Mouse (Mus musculus) hindbrain, postnatal 0 days (tissue): Measurements from ENCODE around the gene Osmr. TPM values are rescaled to one million over a fixed set of nuclear protein-coding genes. Genes with fewer than 3 reads are reported as not detected.

Experiments used
- ATAC-seq: fragments of 200-750 bp; cut with Nextera tagmentation; 2 replicates; pipeline ENCODE4 v1.8.0; 2017; ENCODE audit warnings: mild to moderate bottlenecking, moderate TSS enrichment, moderate library complexity
- DNase-seq: peaks from one replicate; pipeline ENCODE4 v3.0.0-alpha.2; 2015; ENCODE audit warnings: low spot score
- H3K27ac ChIP-seq: fragments of 300-500 bp; sonication (generic); 2 replicates; pipeline ENCODE4 v1.5.1; 2014; ENCODE audit warnings: mild to moderate bottlenecking
- H3K27me3 ChIP-seq: fragments of 300-500 bp; sonication (generic); 2 replicates; pipeline ENCODE4 v1.6.1; 2014; ENCODE audit warnings: low read length, mixed read lengths; ENCODE audit not compliant: insufficient read depth
- H3K36me3 ChIP-seq: fragments of 300-500 bp; sonication (generic); 2 replicates; pipeline ENCODE4 v1.6.1; 2014; ENCODE audit warnings: low read length, mixed read lengths; ENCODE audit not compliant: insufficient read depth
- H3K4me1 ChIP-seq: fragments of 300-500 bp; sonication (generic); 2 replicates; pipeline ENCODE4 v1.6.1; 2014; ENCODE audit warnings: antibody characterized with exemption, low read length, mixed read lengths; ENCODE audit not compliant: insufficient read depth
- H3K4me2 ChIP-seq: fragments of 300-500 bp; sonication (generic); 2 replicates; pipeline ENCODE4 v1.6.1; 2014; ENCODE audit warnings: low read depth, mild to moderate bottlenecking, low read length, moderate library complexity, mixed read lengths
- H3K4me3 ChIP-seq: fragments of 300-500 bp; sonication (generic); 2 replicates; pipeline ENCODE4 v1.5.1; 2014; ENCODE audit warnings: low read length
- H3K9ac ChIP-seq: fragments of 300-500 bp; sonication (generic); replicated peaks from 2 replicates; pipeline ENCODE4 v1.6.1; 2014; ENCODE audit warnings: mild to moderate bottlenecking, low read length, moderate library complexity, mixed read lengths
- H3K9me3 ChIP-seq: fragments of 300-500 bp; sonication (generic); 2 replicates; pipeline ENCODE4 v1.6.1; 2016; ENCODE audit warnings: low read length, mixed read lengths
- CTCF ChIP-seq: IDR thresholded peaks from 2 replicates; pipeline ENCODE4 v1.5.1; 2016; ENCODE audit warnings: antibody characterized with exemption, control low read depth, low read depth
- WGBS: fragments of 180-500 bp; shearing (Covaris S2); extraction: QIAGEN DNeasy Blood & Tissue Kit; methylation state at CpG from one replicate; pipeline ENCODE4 v1.1.7; 2014; 5-methylcytosine and 5-hydroxymethylcytosine counted together
- polyA plus RNA-seq: library from polyadenylated mRNA; unstranded; fragments of >200 nt; fragmentation: Nextera tagmentation; extraction: Ambion mirVana; gene quantifications from 2 replicates; pipeline ENCODE4 v1.2.1, GENCODE M21; 2015
- total RNA-seq: library from RNA; depleted of rRNA; stranded (reverse); fragments of >200 nt; gene quantifications from 2 replicates; pipeline ENCODE4 v1.2.3, GENCODE M21; 2014

The Osmr gene
- total and polyA plus RNA-seq, 2 experiments from 2014 or later: 2.4 to 2.7 TPM

DNA sequence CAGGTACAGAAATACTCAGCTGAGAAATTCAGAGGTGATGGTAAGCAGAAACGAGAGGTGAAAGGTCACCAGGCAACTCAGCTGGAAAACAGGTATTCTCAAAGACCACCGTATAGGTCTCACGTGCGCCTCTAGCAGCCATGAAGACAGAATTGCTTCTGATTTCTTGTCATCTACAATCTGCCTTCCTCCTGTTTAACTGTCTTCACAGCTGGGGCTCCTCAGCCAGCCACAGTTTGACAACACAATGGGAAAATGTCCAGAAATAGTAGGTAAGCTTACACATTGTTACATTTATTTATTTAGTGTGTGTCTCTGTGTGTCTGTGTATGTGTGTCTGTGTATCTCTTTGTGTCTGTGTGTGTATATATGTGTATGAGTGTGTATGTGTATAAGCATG lies 12.6 kb downstream of the Osmr start:
- no peak overlapping the region for H3K4me3 ChIP-seq
- H3K4me2 ChIP-seq: no peak overlapping the region
- ATAC-seq: no peak
- H3K9ac ChIP-seq: no peak overlapping the region
- H3K36me3 ChIP-seq: no peaks in the 10 kb centered on the region
- 83% methylated on average over 4 of the region's 4 CpGs for WGBS
- H3K27ac ChIP-seq: no peak overlapping the region
- H3K27me3 ChIP-seq: no peaks in the 10 kb centered on the region
- no peaks in the 10 kb centered on the region for H3K4me1 ChIP-seq
- no peak for DNase-seq
- TF ChIP-seq CTCF: no peak
- no peaks in the 10 kb centered on the region for H3K9me3 ChIP-seq

DNA sequence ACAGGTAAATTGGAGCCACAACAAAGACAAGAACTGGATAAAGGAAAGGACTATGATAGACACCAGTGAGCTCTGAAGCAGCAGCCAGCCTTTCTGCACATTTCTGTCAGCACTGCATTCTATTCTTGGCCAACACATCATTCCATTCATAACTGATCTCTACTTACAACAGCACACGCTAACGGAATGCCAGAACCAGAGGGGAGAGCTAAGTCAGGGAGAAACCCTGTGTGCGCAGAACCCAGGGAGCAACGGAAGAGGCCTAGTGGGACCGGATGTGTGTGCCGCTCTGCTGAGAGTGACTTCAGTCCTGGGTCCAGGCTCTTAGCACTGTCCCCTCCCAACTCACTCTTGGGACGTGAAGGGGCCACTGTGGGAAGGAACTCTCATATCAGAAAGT lies 13.2 kb downstream of the Osmr start:
- Histone ChIP-seq H3K27me3 (no peaks in the 10 kb centered on the region), H3K4me2 (no peak overlapping the region), H3K4me3 (no peak overlapping the region), H3K9me3 (no peaks in the 10 kb centered on the region), H3K4me1 (no peaks in the 10 kb centered on the region), H3K27ac (no peak overlapping the region), H3K36me3 (no peaks in the 10 kb centered on the region), H3K9ac (no peak overlapping the region)
- no peak for DNase-seq
- ATAC-seq: no peak
- 81% methylated on average over 7 of the region's 7 CpGs for WGBS
- no peak for TF ChIP-seq CTCF

DNA sequence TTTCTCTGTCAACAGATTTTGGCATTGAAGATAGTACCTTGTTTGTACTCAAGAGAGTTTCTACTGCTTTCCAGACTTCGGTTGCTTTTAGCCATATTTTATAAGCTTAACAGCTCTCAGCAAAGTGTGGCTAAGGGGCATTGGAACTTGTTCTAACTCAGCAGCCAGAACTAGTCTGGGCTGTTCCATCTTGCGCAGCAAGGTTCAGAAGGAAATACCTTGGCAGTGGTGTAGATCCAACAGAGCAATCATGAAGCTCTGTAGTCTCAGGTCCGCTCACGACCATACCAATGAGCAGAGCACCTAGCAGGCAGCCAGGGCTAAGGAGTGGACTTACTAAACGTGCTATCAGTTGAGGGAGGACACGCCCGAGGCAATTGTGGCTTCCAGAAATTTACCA lies 15.0 kb downstream of the Osmr start:
- ATAC-seq (no peak), DNase-seq (no peak)
- Histone ChIP-seq H3K4me1 (no peaks in the 10 kb centered on the region), H3K9me3 (no peaks in the 10 kb centered on the region), H3K27ac (no peak overlapping the region), H3K36me3 (no peaks in the 10 kb centered on the region), H3K9ac (no peak overlapping the region), H3K27me3 (no peaks in the 10 kb centered on the region), H3K4me3 (no peak overlapping the region), H3K4me2 (no peak overlapping the region)
- no peak for TF ChIP-seq CTCF
- 90% methylated on average over 7 of the region's 7 CpGs for WGBS

DNA sequence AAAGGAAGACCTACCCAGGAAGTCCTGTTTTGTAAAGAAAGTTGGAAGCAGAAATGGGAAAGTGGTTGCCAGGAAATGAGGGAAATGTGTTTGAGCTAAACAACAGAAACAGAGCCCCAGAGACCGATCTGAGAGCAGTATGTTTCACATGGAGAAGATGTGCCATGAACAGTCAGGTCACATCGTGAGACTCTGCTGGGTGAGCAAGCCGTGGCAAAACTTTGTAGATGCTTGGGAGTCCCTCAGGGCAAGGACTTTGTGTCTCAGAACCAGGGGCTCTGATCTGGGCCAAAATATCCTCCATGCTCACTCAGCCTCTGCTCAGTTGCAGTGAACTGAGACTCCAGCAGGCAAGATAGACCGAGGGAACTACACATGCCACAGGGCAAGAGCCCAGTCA lies 15.9 kb downstream of the Osmr start:
- ATAC-seq: no peak
- no peak for DNase-seq
- H3K4me2 ChIP-seq: no peak overlapping the region
- no peak overlapping the region for H3K4me3 ChIP-seq
- H3K36me3 ChIP-seq: no peaks in the 10 kb centered on the region
- TF ChIP-seq CTCF: no peak
- no peaks in the 10 kb centered on the region for H3K27me3 ChIP-seq
- no peaks in the 10 kb centered on the region for H3K4me1 ChIP-seq
- H3K27ac ChIP-seq: no peak overlapping the region
- 86% methylated on average over 4 of the region's 4 CpGs for WGBS
- no peaks in the 10 kb centered on the region for H3K9me3 ChIP-seq
- no peak overlapping the region for H3K9ac ChIP-seq

DNA sequence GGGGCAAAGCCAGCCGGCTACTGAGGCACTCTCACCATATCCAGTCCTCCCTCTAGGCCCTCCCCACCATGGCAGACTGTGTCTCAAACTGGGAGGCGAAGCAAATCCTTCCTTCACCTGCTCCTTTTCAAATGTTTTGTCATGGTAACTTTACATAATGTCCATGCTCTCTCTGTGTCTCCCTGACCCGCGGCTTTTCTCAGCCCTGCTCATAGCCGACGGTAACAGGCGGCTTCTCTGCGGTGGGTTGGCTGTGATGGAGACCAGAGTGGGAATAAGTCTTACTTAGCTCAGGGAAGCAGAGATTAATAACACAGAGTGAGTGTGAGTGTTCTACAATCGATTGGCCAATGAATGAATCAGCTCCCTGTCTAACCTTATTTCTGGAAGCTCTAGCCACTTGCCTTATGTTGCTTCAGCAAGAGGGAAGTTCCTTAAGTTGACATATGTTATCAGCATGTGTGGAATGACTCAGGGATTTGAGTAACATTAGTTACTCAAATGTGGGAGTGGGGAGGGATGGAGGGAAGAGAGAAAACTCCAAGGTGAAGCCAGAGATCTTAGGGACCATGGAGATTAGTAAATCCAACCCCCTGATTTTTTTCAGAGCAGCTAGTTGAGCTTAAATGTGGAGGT lies 17.4 kb downstream of the Osmr start:
- no peak overlapping the region for H3K9ac ChIP-seq
- TF ChIP-seq CTCF: no peak
- no peak overlapping the region for H3K4me3 ChIP-seq
- no peaks in the 10 kb centered on the region for H3K27me3 ChIP-seq
- H3K27ac ChIP-seq: no peak overlapping the region
- no peak overlapping the region for H3K4me2 ChIP-seq
- ATAC-seq (no peak), DNase-seq (no peak)
- 57% methylated on average over 9 of the region's 9 CpGs for WGBS
- no peaks in the 10 kb centered on the region for H3K4me1 ChIP-seq
- no peaks in the 10 kb centered on the region for H3K9me3 ChIP-seq
- no peaks in the 10 kb centered on the region for H3K36me3 ChIP-seq

DNA sequence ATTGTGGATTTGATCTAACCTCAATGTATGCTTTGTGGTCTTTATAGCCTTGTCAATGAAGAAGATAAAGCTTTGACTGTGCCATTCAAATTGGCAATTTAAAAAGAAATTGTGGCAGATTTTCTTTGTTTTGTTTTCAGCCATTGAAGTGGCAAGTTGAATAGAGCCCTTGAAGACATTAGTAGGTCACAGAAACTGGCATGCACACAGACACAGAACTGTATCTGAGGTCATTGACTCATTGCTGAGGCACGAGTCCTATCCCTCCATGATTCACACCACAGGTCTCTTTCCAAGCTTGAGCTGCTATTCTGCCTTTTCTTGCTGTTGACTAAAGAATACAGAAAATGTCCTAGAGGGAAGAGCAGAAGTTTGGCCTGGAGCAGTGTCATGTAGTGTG lies 24.9 kb downstream of the Osmr start:
- no peaks in the 10 kb centered on the region for H3K27me3 ChIP-seq
- 26% methylated on average over 1 of the region's 1 CpGs for WGBS
- H3K27ac ChIP-seq: no peak overlapping the region
- H3K4me2 ChIP-seq: no peak overlapping the region
- H3K4me3 ChIP-seq: no peak overlapping the region
- ATAC-seq (no peak), DNase-seq (no peak)
- no peak overlapping the region for H3K9ac ChIP-seq
- no peaks in the 10 kb centered on the region for H3K9me3 ChIP-seq
- TF ChIP-seq CTCF: no peak
- no peaks in the 10 kb centered on the region for H3K36me3 ChIP-seq
- H3K4me1 ChIP-seq: no peaks in the 10 kb centered on the region

DNA sequence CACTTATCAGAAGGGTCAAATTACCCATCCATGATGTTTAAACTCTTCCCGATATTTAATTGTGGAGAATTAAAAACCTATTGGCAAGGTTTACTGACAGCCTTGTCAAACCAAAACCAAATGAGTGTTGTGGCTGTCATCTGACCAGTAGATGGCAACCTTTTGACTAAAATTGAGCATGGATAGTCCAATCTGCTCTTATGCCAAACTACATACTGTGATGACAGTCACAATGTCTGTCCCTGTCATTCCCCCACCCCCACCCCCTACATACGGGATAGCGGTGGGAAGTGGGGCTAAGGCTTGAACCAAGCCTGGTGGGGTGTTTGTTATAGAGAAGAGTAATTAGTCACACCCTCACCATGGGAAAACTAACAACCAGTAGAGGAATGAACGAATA lies 34.6 kb downstream of the Osmr start:
- Histone ChIP-seq H3K27ac (no peak overlapping the region), H3K4me3 (no peak overlapping the region), H3K27me3 (no peaks in the 10 kb centered on the region), H3K36me3 (no peaks in the 10 kb centered on the region), H3K9me3 (no peaks in the 10 kb centered on the region), H3K9ac (no peak overlapping the region), H3K4me2 (no peak overlapping the region), H3K4me1 (no peaks in the 10 kb centered on the region)
- peak; percentile 67 for TF ChIP-seq CTCF
- 34% methylated on average over 4 of the region's 4 CpGs for WGBS
- peak; percentile 61 for ATAC-seq
- DNase-seq: peak; percentile 70
